Mouse (Mus musculus): Measurements from ENCODE around the gene Slc4a4.
"Not testable (repeated sequence)": the region's sequence is repeated elsewhere in the genome, so short reads cannot be mapped to it uniquely, and the experiment has no call there.

The Slc4a4 gene

DNA sequence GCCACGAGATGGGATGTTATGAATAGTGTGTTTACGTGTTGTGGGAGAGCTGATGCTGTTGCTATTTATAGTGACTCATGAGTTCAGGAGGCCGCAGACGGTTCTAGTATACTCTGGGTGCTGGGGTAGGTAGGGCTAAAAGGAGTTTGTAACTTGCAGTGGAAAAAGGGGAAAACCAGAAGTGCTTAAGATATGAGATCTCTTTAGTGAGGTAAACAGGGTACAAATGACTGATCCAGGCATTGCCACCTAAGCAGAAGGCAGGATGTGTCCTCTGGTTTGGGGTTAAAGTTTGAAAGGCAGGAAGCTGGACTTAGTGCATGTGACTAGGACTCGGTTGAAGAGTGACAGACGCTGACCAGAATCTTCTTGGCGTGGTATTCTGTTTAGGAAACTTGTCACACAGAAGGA, 74.7 kb downstream of the Slc4a4 start:
- no peak for DNase-seq (ENCODE audit: low spot score in 2 of 2)

DNA sequence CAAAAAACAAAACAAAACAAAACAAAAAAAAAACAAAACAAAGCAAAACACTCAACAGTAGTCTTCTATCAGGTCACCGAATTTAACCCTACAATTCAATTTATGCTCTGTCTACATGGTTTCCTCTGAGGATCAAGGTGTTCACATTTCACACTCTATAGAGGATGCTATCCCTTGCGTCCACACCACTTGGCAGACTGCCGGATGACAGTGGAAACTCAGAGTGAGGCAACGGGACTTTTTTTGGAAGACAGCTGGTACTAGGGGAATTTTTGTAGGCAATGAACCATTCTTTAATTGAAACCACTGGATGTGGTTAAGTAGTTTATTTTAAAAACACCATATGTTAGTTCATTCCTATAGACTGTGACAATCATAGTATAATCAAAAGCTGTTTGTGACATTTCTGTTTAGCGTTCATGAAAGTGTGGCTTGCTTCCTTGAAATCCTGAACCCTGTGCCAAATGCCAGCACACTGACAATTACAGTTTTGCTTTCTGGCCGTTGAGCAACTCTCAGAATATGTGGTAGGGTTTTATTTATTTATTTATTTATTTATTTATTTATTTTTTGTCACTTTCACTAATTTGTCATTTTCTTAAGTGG, 78.2 kb downstream of the Slc4a4 start:
- DNase-seq (ENCODE audit: low spot score in 2 of 2), result no peak

DNA sequence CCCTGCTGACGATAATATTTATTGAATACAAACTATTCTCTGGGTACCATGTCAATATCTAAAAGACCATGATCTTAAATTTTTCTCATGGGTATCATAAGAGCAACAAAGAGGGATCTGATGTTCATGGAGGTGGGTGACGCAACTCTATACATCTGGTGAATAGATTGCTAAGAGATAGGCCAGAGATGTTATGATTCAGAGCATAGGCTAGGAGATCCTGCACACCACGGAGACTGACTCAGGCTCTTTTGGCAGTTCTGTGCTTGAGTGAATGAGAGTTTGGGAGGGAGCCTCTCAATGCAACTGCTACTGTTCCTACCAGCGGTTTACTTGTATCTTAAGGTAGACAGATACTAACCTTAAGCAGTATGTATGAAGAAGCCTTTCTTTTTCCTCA, 79.9 kb downstream of the Slc4a4 start:
- DNase-seq (ENCODE audit: low spot score in 2 of 2), result no peak

DNA sequence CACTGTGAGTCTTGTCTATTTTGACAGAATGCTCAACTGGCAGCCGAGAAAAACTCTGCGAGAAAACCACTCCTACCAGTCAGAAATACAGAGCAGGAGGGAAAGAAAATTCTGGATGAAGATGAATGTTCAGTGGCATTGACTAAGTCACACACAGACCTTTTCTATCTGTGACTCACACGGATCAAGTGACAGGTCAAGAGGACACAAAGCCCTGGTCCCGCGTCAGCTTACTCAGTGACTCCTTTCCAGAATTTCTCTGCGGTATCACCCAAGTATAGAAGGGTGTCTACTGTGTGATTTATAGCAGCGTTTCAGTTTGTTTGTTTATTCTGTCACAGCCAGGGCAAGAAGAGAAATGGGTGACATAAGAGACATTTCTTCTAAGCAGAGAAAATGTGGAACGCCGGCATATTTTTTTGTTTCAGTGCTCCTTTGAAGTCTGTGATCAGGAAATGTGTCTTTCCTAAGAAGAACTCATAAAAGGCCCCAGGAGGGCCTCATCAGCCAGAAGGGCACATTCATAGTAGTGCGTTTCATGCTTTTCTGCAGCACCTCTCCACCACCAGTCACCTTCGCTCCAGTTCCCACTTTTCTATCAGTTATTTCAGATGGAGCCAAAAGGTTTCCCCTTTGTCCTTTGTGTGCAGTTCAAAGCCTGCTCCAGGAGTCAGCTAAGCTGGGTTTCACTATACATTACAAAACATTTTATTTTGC, 82.5 kb downstream of the Slc4a4 start:
- DNase-seq (ENCODE audit: low spot score in 2 of 2), result no peak

DNA sequence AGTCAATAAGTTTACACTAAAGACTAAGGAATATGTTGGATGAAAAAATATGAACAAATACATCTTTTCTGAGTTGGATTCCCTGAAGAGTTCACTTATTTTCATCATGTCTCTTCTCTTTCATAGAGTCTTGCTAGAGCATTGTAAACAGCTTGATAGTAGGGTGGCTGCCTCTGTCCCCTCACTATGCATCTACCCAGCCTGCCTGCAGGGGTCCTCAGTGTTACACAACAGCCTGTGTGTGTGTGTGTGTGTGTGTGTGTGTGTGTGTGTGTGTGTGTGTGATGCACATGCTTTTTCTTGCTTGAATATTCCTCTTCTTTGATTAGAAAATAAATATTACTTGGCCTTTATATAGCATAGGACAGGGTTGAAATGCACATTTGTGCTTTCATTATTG, 84.9 kb downstream of the Slc4a4 start:
- DNase-seq (ENCODE audit: low spot score in 2 of 2), result no peak

DNA sequence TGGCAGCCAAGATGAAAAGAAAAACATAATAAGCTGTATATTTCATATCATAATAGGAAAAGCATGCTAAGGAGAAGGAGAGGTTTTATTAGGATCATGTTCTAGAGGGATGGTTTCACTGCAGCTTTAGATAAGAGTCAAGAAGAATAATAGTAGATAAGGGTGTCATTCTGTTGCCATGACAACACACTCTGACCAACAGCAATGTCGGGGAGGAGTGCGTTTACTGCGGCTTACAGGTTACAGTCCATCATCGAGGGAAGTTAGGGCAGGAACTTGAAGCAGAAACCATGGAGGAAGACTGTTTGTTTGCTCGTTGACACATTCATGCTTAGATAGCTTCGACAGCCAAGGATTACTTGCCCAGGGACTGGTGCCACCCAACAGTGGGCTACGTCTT, 85.7 kb downstream of the Slc4a4 start:
- no peak for DNase-seq (ENCODE audit: low spot score in 2 of 2)

DNA sequence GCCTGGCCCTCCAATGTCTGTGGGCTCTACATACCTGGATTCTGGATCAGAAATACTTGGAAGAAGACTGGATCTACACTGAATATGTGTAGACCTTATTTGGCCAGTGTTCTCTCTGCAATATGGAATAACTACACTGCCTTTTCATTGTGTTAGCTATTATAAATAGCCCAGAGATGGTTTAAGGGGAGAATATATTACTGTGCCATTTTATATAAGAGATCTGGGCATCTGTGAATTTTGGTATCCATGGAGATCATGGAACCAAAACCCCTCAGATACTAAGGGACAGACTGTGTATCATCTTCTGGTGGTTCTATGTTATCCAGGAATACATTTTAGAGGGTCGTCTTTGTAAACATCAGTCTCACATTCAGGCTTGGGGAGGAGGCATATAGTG, 86.5 kb downstream of the Slc4a4 start:
- DNase-seq (ENCODE audit: low spot score in 2 of 2), result no peak

DNA sequence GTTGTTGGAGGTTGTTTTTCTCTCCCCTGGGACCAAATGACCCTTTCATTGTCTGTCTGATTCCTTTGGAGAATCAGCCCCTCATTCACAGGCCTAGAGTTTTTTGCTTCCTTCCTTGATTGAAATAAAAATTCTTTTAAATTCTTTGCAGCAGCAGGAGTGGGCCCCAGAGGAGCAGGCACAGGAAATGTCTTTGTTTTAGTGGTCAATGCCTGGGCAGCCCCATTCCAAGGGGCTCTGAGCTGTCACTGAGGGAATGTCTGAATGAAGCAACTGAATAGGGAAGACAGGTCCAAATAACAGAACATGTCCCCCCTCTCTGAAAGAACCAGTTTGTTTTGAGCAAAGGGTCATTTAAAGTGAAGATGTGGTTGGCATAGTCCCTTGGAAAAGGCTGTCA, 89.1 kb downstream of the Slc4a4 start:
- no peak for DNase-seq (ENCODE audit: low spot score in 2 of 2)

DNA sequence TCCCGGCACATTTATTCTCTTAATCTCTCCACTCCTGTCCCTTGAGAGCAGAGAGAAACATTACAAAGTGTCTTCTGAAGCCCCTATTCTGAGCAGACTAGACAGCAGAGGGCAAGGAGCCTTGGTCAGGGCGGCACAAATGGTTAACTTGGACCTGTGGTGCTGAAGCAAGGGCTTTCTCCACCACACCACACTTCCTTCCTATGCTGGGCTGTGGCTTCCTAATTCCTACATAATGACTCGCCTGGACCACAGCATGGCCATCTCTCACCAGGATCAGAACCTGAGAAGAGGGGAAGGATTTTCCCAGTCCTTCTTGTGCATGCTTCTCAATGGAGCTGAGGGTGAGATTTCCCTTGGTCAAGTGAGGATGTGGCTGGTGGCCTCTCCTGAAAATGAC, 89.8 kb downstream of the Slc4a4 start:
- no peak for DNase-seq (ENCODE audit: low spot score in 2 of 2)

DNA sequence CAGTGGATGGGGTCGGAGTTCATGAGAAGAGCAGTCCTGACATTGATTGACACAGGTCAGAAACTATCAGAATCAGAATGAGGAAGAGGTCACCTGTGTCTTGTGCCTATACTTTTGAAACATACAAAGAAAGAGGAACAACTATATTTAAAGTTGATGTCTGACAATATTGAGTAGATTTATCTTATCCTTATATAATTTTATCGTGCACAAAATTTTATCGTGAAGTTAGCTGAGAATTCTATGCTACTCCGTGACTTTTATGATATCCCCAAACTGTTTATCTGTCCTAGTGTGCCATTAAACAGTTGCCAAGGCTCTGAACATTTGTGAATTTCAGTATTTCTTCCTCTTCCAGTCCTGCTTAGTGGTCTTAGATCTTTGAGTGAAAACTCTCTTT, 94.1 kb downstream of the Slc4a4 start:
- no peak for DNase-seq (ENCODE audit: low spot score in 2 of 2)

DNA sequence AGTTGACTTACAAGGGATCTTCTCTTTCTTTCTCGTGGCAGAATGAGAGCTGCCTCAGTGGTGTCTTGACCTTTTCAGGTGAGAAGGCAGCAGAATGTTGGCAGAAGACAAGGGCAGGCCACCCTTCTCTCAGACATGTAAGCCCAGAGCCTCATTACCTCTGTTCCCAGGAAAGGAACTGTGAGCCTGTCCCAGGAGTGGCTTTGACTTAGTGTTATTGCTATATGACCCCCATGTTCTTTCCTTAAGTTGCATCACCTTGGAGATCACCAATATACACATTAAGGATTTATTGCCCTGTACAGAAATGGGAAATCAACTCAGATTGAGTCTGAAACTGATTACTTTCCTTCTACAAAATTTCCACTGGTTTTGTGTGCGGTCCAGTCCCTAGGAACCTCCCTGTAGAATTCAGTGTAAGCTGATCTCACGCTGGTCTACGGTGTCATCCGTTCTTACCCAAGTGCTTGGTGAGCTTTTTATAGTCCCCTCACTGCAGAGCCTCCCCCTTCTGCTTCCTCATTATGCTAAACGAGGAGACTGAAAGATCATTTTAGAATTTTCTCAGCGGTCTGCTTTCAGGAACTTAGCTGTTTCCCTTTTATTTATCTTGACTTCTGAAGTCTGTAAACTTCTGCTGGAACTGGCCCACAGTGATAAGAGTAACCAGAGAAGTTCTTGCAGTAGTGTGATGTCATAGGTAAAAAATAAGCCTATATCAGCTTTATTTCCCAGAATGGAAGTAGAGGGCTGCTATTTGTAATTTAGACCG, 94.8 kb downstream of the Slc4a4 start:
- no peak for DNase-seq (ENCODE audit: low spot score in 2 of 2)

DNA sequence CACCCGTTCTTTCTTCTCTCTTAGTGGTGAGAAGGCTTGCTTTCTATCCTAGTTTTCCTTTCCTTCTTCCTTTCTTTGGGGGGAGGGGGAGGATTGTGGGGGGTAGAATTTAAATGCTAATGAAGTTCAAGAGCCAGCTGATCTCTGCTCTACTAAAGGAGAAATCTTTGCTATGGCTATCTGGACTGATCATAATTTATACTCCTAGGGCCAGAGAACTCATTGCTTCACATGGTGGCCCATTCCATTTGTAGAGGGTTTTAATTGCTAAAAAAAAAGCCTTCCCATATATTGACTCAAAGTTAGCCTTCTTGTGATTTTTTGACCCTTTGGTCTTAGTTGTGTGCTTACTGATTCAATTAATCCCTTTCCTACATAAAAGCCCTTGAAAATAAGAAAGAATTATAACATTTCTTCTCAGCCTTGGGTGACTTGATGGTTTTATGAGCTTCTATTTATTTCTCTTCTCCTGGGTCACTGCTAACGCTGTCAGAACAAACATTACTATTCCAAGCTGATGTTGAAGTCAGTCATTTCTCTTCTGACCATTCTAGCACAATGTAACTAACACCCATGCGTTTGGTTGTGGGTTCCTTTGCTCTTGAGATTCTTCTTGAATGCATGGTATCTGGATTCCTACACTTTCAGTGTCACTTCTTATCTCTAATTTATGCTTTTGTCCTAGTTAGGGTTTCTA, 95.6 kb downstream of the Slc4a4 start:
- DNase-seq (ENCODE audit: low spot score in 2 of 2), result no peak

DNA sequence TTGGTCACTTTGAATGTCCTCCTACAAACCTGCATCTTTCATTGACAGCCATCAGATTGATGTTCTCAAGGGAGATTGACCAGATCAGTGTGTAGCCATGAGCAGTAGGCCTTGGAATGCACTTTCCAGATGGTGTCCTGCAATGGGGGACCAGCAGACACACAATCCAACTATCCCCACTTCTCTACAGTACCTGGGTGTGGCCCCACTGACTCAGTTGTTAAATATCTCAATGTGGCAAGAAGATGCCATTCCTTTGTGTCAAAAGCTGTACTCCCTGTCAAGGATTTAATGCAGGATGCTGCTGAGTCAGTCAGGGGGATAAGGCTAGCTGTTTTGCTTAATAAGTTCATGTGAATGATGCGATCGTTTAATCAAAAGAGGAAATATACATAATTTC, 96.6 kb downstream of the Slc4a4 start:
- DNase-seq (ENCODE audit: low spot score in 2 of 2), result no peak

DNA sequence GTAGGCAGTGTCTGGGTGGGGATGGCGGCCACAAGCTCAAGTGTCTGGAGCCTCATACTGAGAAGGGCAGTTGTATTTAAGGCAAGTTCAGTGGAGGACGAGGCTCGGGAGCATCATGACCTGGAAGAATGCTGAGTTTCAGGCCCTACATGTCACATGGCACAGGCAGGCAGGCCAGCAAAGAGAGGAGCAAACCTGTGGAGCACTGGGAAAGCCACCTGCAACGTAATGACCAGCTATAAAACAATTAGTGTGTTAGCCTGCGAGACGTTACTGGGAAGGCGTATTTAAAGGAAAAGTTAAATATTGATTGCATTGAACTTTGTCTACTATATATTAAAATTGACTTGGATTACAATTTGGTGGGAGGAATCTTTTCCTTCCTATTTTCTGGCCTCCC, 97.0 kb downstream of the Slc4a4 start:
- DNase-seq (ENCODE audit: low spot score in 2 of 2), result no peak

DNA sequence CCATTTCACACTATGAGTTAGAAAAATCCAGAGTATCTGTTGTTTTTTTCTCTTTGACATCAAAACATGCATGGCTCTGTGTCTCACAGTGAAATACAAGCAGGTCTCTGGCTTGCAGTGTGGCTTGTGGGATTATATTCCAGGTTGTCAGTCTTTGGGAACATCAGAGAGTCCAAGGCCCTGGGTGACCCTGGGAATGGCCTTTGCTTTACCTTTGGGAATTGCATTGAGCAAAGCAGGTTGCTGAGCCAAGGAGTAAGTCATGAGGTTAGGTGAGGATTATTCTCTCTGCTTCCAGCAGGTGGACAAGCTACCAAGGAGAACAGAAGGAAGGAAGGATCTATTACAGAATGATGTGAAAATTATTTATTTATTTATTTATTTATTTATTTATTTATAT, 102.4 kb downstream of the Slc4a4 start:
- no peak for DNase-seq (ENCODE audit: low spot score in 2 of 2)

DNA sequence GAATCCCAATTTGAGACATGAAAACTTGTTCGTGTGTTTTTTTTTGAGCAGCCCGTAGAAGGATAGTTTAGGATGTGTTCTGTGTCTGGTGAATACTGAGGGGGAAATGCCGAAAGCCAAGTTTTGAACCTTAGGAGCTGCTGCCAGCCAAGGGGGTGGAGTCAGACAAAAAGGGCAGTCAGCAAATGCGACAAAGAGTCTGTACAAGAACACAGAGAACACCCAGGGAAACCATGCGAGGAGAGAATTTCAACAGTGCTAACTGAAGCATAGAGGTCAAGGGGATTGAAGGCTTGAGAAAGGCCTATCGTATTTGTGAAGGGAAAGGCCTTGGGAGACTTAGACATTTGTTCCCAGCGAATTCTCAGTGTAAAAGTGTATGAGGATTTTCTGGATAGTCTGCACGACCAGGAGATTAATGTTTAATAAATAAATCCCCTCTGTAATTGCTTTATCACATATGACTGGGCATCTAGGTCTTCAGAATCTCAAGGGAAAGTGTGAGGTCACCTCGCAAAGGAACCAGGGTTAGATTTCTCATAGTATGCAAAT, 103.7 kb downstream of the Slc4a4 start:
- no peak for DNase-seq (ENCODE audit: low spot score in 2 of 2)

DNA sequence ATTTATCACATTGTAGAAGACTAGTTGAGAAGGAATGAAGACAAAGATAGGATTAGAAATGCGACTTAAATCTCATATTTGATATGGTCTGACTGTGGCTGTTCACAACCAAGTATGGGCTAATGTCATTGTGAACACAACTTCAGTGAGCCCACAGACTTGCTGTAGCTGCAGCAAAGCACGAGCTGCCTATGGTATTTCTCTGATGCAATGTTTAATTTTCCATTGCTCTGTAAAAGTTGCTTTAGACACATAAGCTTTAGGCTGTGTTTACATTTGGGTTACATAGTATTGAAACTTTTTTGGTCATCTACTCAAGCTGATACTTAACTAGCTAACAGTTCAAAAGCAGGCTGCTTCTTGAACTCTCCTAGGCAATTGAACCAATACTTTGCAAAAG, 104.7 kb downstream of the Slc4a4 start:
- DNase-seq (ENCODE audit: low spot score in 2 of 2), result not testable (repeated sequence)

DNA sequence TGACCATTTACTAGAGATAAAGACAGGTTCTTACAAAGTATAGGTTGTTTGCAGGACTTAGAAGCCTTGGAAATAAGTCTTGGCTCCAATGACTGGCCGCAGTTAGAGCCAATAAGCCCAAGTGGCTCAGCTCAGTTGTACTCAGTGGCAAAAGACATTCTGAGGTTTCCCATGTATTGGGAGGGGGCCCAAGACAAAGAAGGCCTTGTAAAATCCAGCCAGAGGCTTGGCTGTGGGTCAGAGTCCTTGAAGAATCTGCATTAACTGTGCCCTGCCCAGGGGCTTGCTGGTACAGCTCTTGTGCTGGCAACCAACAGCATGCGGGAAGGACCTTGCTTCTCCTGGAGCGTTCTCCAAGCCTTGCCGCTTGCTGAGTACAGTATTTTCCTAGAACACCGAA, 107.9 kb downstream of the Slc4a4 start:
- no peak for DNase-seq (ENCODE audit: low spot score in 2 of 2)

DNA sequence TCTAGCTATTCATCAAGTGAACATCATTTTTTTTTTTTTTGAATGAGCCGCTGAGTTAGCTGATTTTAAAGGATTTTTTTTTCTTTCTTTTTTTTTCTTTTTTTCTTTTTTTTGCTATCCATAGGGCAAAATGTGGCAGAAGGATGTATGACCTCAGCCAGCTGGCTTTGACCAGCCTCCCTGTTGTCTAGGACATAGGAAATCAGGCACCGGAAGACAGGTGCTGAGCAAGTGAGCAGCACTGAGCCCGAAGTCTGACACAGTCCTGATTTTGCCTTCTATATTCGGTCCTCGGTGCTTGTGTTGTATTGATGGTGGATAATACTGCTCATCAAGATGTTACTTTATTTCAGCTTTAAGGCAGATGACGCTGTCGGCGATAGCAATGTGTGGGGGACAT, 109.6 kb downstream of the Slc4a4 start:
- no peak for DNase-seq (ENCODE audit: low spot score in 2 of 2)

DNA sequence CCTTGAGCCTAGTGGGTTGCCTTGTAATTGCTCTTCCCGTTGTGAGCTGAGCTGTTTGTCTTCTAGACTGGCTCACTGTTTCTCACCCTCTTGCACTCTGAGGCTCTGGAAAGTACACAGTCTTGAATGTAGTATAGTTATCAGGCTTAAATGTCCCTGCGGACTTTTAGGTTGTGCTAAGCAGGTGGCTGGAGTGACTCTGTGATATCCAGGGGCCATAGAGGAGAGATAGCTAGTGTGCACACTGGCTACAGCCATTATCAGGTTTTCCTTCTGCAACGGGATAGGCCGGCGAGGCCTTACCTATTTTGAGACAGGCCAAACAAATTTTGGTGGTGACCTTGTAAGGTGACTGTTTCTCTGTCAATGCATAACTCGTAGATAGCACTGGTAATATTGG, 110.7 kb downstream of the Slc4a4 start:
- DNase-seq (ENCODE audit: low spot score in 2 of 2), result no peak

DNA sequence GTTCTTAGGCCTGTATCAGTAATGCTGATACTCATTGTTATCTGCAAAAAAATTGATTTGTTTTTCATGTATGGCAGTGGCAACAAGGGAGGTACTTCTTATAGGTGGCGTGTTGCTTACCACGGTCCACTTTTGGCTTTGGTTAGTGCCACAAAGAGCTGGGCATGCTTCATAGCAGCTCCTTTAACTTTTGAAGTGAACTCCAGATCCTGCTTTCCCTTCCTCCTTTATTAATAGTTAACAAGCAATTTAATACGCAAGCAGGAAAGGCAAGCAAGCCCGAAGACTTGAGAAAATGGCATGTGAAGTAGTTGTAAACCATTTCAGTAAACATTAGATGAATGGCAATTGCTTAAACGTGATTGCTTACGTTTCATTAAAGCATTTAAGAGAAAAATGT, 113.2 kb downstream of the Slc4a4 start:
- DNase-seq (ENCODE audit: low spot score in 2 of 2), result no peak

DNA sequence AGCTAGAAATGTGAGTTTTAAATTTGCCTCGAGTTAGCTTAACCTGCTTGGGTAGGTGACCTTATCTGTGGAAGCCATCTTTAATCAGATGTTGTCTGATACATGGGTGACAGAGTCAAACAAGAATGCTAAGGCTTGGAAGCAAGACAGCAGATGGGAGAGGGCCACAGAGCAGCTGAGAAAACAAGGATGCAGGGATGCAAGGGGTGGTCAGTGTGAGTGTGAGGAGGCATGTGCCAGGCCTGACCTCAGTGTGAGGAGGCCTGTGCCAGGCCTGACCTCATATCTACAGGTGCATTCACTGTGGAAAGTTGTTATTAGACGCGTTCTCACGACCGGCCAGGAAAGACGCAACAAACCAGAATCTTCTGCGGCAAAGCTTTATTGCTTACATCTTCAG, 114.0 kb downstream of the Slc4a4 start:
- DNase-seq (ENCODE audit: low spot score in 2 of 2), result no peak

All from urinary bladder, postnatal 4 days (tissue).